Mouse (Mus musculus) ovary, adult 2 months (tissue): ENCODE results near the gene Fgf18. TPM values are rescaled to one million over a fixed set of nuclear protein-coding genes. Genes with fewer than 3 reads are reported as not detected.

ENCODE experiments used
- polyA plus RNA-seq: library from polyadenylated mRNA; depleted of rRNA; stranded (reverse); fragments of >200 nt; gene quantifications from 2 replicates; pipeline ENCODE4 v1.2.3, GENCODE M21; 2012; rRNA removed

Gene Fgf18
- polyA plus RNA-seq: 3.2 and 4.0 TPM in 2 replicates

GRCm38 (mm10) chr11:33147171-33147571, at the start of gene Fgf18:
TSS of gene Fgf18 (minus strand) at chr11:33147400.

DNA sequence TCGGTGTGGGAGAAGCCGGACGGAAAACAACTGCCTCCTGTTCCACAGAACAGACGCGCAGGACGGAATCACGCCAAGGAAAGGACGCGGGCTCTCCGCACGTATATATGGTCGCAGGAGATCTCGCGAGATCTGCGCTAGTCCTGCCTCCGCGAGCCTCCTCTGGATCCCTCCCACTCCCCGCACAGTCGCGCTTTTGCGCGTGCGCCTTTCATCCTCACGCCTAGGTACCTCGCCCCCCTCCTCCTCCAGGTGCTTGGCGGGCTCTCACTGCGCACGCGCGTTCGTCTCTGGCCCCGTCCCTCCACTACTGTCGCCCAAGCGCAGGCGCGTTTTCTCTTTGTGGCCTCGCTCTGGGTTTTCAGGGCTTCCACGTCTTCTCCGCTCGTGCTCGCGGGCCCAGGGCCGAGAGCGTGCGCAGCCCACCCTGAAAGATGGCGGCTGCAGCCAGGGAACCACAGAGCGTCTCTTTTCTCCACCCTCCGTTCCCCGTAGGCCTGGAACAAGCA, 15.9 kb upstream of the Fgf18 start, which contains the start of gene Npm1:
Gene Npm1, minus strand, starts transcription at position 209 of the 509 bp plus-strand sequence.

Other genes with a start within 250 kb of the Fgf18 start
- gene Npm1, start 15.8 kb upstream of the Fgf18 start, polyA plus RNA-seq: 37.0 and 56.1 TPM in 2 replicates
- gene Tlx3, start 56.2 kb upstream of the Fgf18 start, polyA plus RNA-seq: 0.19 TPM in 1 of 2 replicates, not detected in the other
- not detected in 2 replicates for gene Gm12117, start 129.3 kb upstream of the Fgf18 start, polyA plus RNA-seq